Mouse (Mus musculus): Measurements from ENCODE around the gene Pitpnc1.

- no peak for TF ChIP-seq CTCF (IDR thresholded peaks at IDR 0.05; ENCODE audit: low read depth, low read length)
- TF ChIP-seq POLR2A (IDR thresholded peaks at IDR 0.05; ENCODE audit: extremely low read depth, insufficient read depth, low read length): no peak
These were observed 178.5 kb downstream of the Pitpnc1 start for GRCm38 (mm10) chr11:107292036-107292435.
